Mouse (Mus musculus): Measurements from ENCODE around the gene Gm3317. TPM values are rescaled to one million over a fixed set of nuclear protein-coding genes. Genes with fewer than 3 reads are reported as not detected.
"Not testable (repeated sequence)": the region's sequence is repeated elsewhere in the genome, so short reads cannot be mapped to it uniquely, and the experiment has no call there.

The Gm3317 gene
- not detected in 2 replicates for polyA plus RNA-seq (2012; rRNA removed)

DNA sequence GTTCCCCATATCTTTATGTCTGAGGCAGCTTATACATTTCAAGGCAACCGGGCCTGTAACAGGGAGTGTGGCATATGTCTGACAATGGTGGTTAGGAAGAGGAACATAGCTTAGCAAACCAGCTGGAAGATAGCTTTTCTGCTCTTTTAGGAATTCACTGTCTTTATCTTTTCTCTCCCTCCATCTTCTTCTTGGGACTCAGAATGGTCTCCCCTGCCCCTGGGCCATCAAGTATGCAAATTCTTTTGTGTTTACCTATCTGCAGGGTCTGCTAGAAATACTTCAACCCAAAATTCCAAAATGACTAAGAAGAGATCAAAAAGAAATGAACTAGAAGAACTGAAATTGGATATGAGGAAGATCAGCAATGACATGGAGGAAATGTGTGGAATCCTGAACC, at the start of gene Gm3317:
Gene Gm3317 (plus strand): TSS at position 301 of the 400 bp plus-strand sequence.
- not testable (repeated sequence) for H3K27me3 ChIP-seq (ENCODE audit: control insufficient read depth, insufficient read depth, low read length); H3K4me3 ChIP-seq (replicated peaks; ENCODE audit: insufficient read depth, low read depth, low read length); DNase-seq; H3K4me1 ChIP-seq (ENCODE audit: control insufficient read depth, insufficient read depth, low read length); H3K27ac ChIP-seq (ENCODE audit: insufficient read depth, low read length)
- no CpG with 5 or more reads among the region's 1 CpGs for WGBS

GRCm38 (mm10) chr14:5131219-5131618, 33.1 kb upstream of the Gm3317 start, which contains the start of gene Gm8279:
Gene Gm8279, plus strand, starts transcription at chr14:5131519.
- not testable (repeated sequence) for H3K4me3 ChIP-seq (replicated peaks; ENCODE audit: insufficient read depth, low read depth, low read length); DNase-seq; H3K27me3 ChIP-seq (ENCODE audit: control insufficient read depth, insufficient read depth, low read length); H3K4me1 ChIP-seq (ENCODE audit: control insufficient read depth, insufficient read depth, low read length); H3K27ac ChIP-seq (ENCODE audit: insufficient read depth, low read length)
- WGBS = 37% methylated on average over 2 of the region's 2 CpGs

- not testable (repeated sequence) for H3K4me1 ChIP-seq (ENCODE audit: control insufficient read depth, insufficient read depth, low read length); H3K4me3 ChIP-seq (replicated peaks; ENCODE audit: insufficient read depth, low read depth, low read length); H3K27ac ChIP-seq (ENCODE audit: insufficient read depth, low read length); DNase-seq; H3K27me3 ChIP-seq (ENCODE audit: control insufficient read depth, insufficient read depth, low read length)
- no CpG with 5 or more reads among the region's 3 CpGs for WGBS
Measured at GRCm38 (mm10) chr14:5185493-5185892, 21.2 kb downstream of the Gm3317 start, which contains the start of gene Gm8271. Gene Gm8271, plus strand, starts transcription at chr14:5185793.

Other genes starting within 250 kb of the Gm3317 start
- gene Gm8297, start 180.6 kb upstream of the Gm3317 start, polyA plus RNA-seq (2012; rRNA removed) = not detected in 2 replicates
- gene Gm3298, start 148.6 kb upstream of the Gm3317 start, polyA plus RNA-seq (2012; rRNA removed) = 0.27 TPM in 1 of 2 replicates, not detected in the other
- not detected in 2 replicates for gene 4930555G01Rik, start 113.9 kb upstream of the Gm3317 start, polyA plus RNA-seq (2012; rRNA removed)
- gene Gm8281, start 93.5 kb upstream of the Gm3317 start, polyA plus RNA-seq (2012; rRNA removed) = 1.9 and 2.5 TPM in 2 replicates
- not detected in 2 replicates for gene Gm8279, start 33.0 kb upstream of the Gm3317 start, polyA plus RNA-seq (2012; rRNA removed)
- not detected in 2 replicates for gene Gm8271, start 21.3 kb downstream of the Gm3317 start, polyA plus RNA-seq (2012; rRNA removed)
- gene Gm3526, start 96.0 kb downstream of the Gm3317 start, polyA plus RNA-seq (2012; rRNA removed) = not detected in 2 replicates
- not detected in 2 replicates for gene Gm3542, start 170.4 kb downstream of the Gm3317 start, polyA plus RNA-seq (2012; rRNA removed)
- gene Gm3500, start 224.5 kb downstream of the Gm3317 start, polyA plus RNA-seq (2012; rRNA removed) = 0.62 and 1.2 TPM in 2 replicates